Mouse (Mus musculus) lung, adult 2 months (tissue): ENCODE measurements around the gene Pltp.

Experiments
- CTCF ChIP-seq: fragments of 200-500 bp; IDR thresholded peaks from 2 replicates; pipeline ENCODE4 v1.5.1; 2011; ENCODE audit warnings: mild to moderate bottlenecking, low read length, control low read depth; ENCODE audit not compliant: insufficient read depth
- POLR2A ChIP-seq: fragments of 200-500 bp; IDR thresholded peaks from 2 replicates; pipeline ENCODE4 v1.6.1; 2011; ENCODE audit warnings: low read depth, mild to moderate bottlenecking, control low read depth, low read length, borderline replicate concordance; ENCODE audit errors: extremely low read depth

GRCm38 (mm10) chr2:164828437-164828836 lies 29.1 kb downstream of the Pltp start, which contains the start of gene Spata25:
- no peak for TF ChIP-seq POLR2A
- TF ChIP-seq CTCF, result no peak
